Mouse (Mus musculus) heart, postnatal 0 days (tissue): Measurements from ENCODE around the gene Limch1.

ENCODE experiments used
- CTCF ChIP-seq: IDR thresholded peaks from 2 replicates; pipeline ENCODE4 v1.5.1; 2016; ENCODE audit warnings: antibody characterized with exemption, control low read depth, low read depth
- EP300 ChIP-seq: IDR thresholded peaks from 2 replicates; pipeline ENCODE4 v1.6.1; 2016; ENCODE audit warnings: antibody characterized with exemption, low read depth

DNA sequence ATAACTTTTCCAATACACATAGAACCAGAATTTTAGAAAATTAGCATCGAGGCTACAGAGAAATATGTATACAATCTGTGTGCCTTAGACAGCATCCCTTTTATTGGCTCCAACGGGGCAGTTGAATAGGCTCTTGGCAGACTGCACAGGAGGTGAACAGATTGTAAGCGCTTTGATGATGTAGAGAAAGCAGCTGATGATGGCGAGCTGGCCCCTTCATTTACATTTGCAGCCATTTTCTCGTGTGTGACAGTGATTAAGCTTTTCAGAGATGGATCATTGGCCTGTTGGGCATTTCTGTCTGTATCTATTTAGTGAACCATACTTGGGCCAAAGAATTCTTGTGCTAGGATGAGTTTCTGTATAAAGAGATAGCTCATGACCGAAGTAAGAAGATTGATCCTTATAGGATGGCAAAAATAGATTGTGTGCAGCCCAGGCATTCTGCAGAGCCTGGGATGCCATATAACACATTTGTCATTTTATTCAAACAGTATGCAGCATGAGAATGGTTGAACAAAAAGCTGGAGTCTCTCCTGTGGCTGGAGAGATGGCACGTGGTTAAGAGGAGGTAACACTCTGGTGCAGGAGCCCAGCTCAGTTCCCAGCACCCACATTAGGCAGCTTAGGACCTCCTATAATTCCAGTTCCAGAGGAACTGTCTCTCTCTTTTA, 208.5 kb downstream of the Limch1 start:
- TF ChIP-seq CTCF (no peak), EP300 (no peak)
